Mouse (Mus musculus) right cerebral cortex, postnatal 10 days (tissue): ENCODE data around the gene Rnf148.

Experiments
- DNase-seq, 2 experiments: peaks; one replicate each; pipeline ENCODE4 v3.0.0; 2021; ENCODE audit warnings: low spot score in 2 of 2

Rnf148 gene

GRCm38 (mm10) chr6:23655036-23655435 lies at the start of gene Rnf148:
Gene Rnf148 (minus strand): TSS chr6:23655136.
- no peak for DNase-seq

GRCm38 (mm10) chr6:23700879-23701278 lies 45.9 kb upstream of the Rnf148 start:
- DNase-seq, result no peak

- DNase-seq, result no peak
These were observed 23.2 kb upstream of the Rnf148 start for GRCm38 (mm10) chr6:23678172-23678571.

- no peak for DNase-seq
These were observed 4.7 kb downstream of the Rnf148 start, which contains the start of gene Rnf133 for GRCm38 (mm10) chr6:23650205-23650604. Gene Rnf133 (minus strand): TSS chr6:23650305.

- no peak for DNase-seq
These were observed 6.2 kb downstream of the Rnf148 start for GRCm38 (mm10) chr6:23648732-23649131.

- DNase-seq, result no peak
These were observed 7.2 kb downstream of the Rnf148 start for GRCm38 (mm10) chr6:23647627-23648247.

GRCm38 (mm10) chr6:23637081-23637480 lies 17.9 kb downstream of the Rnf148 start:
- peak; percentile 47 to 49 for DNase-seq

GRCm38 (mm10) chr6:23635208-23635607 lies 19.7 kb downstream of the Rnf148 start:
- no peak for DNase-seq

- DNase-seq, result no peak
These were observed 20.9 kb downstream of the Rnf148 start for GRCm38 (mm10) chr6:23634016-23634415.

GRCm38 (mm10) chr6:23630465-23630864 lies 24.5 kb downstream of the Rnf148 start:
- DNase-seq, result no peak
